9 mouse cellular contexts compared by ENCODE assay signal in the genomic region with DNA sequence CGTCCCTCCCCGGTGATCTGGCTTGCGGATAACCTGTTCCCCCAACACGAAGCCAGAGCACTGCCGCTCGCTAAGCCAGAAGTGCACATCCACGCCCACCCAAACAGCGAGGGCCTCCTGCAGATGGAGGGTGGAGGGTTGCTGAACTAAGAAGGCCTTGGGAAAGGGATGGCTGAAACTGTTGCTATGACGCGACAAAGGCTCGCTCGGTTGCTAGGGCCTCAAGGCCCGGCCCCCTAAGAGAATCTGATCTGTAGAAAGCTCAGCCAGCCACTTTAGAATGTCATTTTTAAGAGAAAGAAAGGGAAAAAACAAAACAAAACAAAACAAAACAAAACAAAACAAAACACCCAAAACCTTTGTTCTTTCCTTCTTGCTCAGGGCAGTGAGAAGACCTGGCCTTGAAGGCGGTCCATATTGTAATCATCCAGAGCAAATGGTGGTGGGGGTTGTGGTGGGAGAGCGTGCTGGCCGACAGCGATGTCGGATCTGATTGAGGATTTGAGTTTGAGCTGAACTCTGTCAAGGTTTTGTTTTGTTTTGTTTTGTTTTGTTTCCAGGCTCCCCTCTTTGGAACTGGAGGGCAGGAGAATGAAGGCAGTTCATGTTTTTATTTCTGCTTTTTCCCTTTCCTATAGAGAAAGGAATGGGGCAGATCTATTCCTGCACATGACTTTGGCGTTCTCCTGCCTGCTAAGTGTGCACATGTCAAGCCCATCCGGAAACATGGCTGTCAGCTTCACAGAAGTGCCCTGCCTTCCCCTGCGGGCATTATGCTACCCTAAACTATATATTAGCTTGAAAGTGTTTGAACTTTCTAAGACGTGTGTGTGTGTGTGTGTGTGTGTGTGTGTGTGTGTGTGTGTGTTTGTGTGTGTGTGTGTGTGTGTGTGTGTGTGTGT. TPM values are rescaled to one million over a fixed set of nuclear protein-coding genes. Genes with fewer than 3 reads are reported as not detected.
A peak's percentile ranks its signal among the peaks of the same experiment; 100 is the strongest.
DNase-seq lines count a peak whose midpoint lies in the region; ATAC-seq and TF ChIP-seq lines count a peak whose summit lies in the region.
"Had no signal": no experiment of that assay in that cellular context is flagged by ENCODE, and none has a peak within 500 bp of the region (broad histone marks: within the 10 kb centered on the region; RNA-seq: fewer than 3 reads in every experiment).

TSS of gene Ccdc81 (minus strand) at position 188 of the 902 bp plus-strand sequence.

- H3K27me3 ChIP-seq in kidney, adult 2 months (replicated peaks; ENCODE audit: control insufficient read depth, insufficient read depth, low read length) = no peaks in the 10 kb centered on the region
- no peaks in the 10 kb centered on the region for H3K27me3 ChIP-seq in embryonic facial prominence, embryonic 10.5 days (replicated peaks; ENCODE audit: low read depth, poor library complexity, severe bottlenecking)
- no peaks in the 10 kb centered on the region for H3K27me3 ChIP-seq in hindbrain, embryonic 16.5 days (replicated peaks; ENCODE audit: control insufficient read depth, insufficient read depth, low read length)
- H3K27me3 ChIP-seq in neural tube, embryonic 14.5 days (ENCODE audit: control insufficient read depth, insufficient read depth, low read length) = no peaks in the 10 kb centered on the region

- TF ChIP-seq POLR2A in kidney, adult 2 months (IDR thresholded peaks at IDR 0.05; ENCODE audit: low read depth, low read length) = no peak

- no peaks in the 10 kb centered on the region for H3K36me3 ChIP-seq in kidney, adult 2 months (ENCODE audit: control insufficient read depth, insufficient read depth, low read length)
- no peaks in the 10 kb centered on the region for H3K36me3 ChIP-seq in embryonic facial prominence, embryonic 10.5 days (replicated peaks)
- H3K36me3 ChIP-seq in hindbrain, embryonic 16.5 days (ENCODE audit: control insufficient read depth, insufficient read depth, low read length) = no peaks in the 10 kb centered on the region
- H3K36me3 ChIP-seq in neural tube, embryonic 14.5 days (ENCODE audit: control insufficient read depth, insufficient read depth, low read length) = no peaks in the 10 kb centered on the region

- H3K4me3 ChIP-seq in kidney, adult 2 months (ENCODE audit: insufficient read depth, low read depth, low read length) = no peak within 1 kb of the TSS
- H3K4me3 ChIP-seq in embryonic facial prominence, embryonic 10.5 days = peak within 1 kb of the TSS; percentile 25; the same call in 1 of the 2 replicates
- H3K4me3 ChIP-seq in hindbrain, embryonic 16.5 days (ENCODE audit: low read length) = no peak within 1 kb of the TSS
- no peak within 1 kb of the TSS for H3K4me3 ChIP-seq in neural tube, embryonic 14.5 days (ENCODE audit: low read depth, low read length)

- no peak for TF ChIP-seq CTCF in kidney, adult 2 months (conservative IDR thresholded peaks at IDR 0.05; ENCODE audit: insufficient read depth, insufficient read length, low read depth, low read length)

- no peak within 1 kb of the TSS for H3K9ac ChIP-seq in hindbrain, embryonic 16.5 days (ENCODE audit: low read depth, low read length)
- H3K9ac ChIP-seq in neural tube, embryonic 14.5 days (replicated peaks; ENCODE audit: low read depth, low read length) = no peak within 1 kb of the TSS

- no peaks in the 10 kb centered on the region for H3K4me1 ChIP-seq in kidney, adult 2 months (ENCODE audit: control insufficient read depth, insufficient read depth, low read length)
- H3K4me1 ChIP-seq in embryonic facial prominence, embryonic 10.5 days = peaks cover 18% of the 10 kb centered on the region
- peaks cover 5% of the 10 kb centered on the region for H3K4me1 ChIP-seq in hindbrain, embryonic 16.5 days (ENCODE audit: control insufficient read depth, insufficient read depth, low read depth, low read length)
- no peaks in the 10 kb centered on the region for H3K4me1 ChIP-seq in neural tube, embryonic 14.5 days (ENCODE audit: control insufficient read depth, insufficient read depth, low read length)

- DNase-seq in kidney, postnatal 10 days = peak; percentile 23
- no peak for DNase-seq in kidney, adult 2 months
- peak; percentile 59 for DNase-seq in embryonic facial prominence, embryonic 10.5 days (ENCODE audit: low spot score)
- DNase-seq in thymus, postnatal 0 days (ENCODE audit: low spot score) = no peak
- no peak for DNase-seq in layer of hippocampus, adult 11-12 months (ENCODE audit: low spot score)
- DNase-seq in spleen, postnatal 10 days (ENCODE audit: low spot score in 2 of 2) = no peak

- WGBS in kidney, adult 2 months = 41% methylated on average over 22 of the region's 22 CpGs
- 35% methylated on average over 22 of the region's 22 CpGs for WGBS in embryonic facial prominence, embryonic 10.5 days
- 29% methylated on average over 22 of the region's 22 CpGs for WGBS in hindbrain, embryonic 16.5 days
- 42% methylated on average over 22 of the region's 22 CpGs for WGBS in neural tube, embryonic 14.5 days

- no peak within 1 kb of the TSS for H3K27ac ChIP-seq in kidney, adult 2 months (ENCODE audit: insufficient read depth, low read depth, low read length)
- H3K27ac ChIP-seq in embryonic facial prominence, embryonic 10.5 days (replicated peaks) = no peak within 1 kb of the TSS
- H3K27ac ChIP-seq in hindbrain, embryonic 16.5 days (ENCODE audit: low read depth, low read length) = no peak within 1 kb of the TSS
- H3K27ac ChIP-seq in neural tube, embryonic 14.5 days (ENCODE audit: low read depth, low read length) = no peak within 1 kb of the TSS
- H3K27ac ChIP-seq: macrophage had no signal

- ATAC-seq in hindbrain, embryonic 16.5 days = peak; percentile 74
- peak; percentile 74; the same call in 1 of the 2 replicates for ATAC-seq in neural tube, embryonic 14.5 days (ENCODE audit: low read depth)

- H3K4me2 ChIP-seq in hindbrain, embryonic 16.5 days (ENCODE audit: low read length) = peak within 1 kb of the TSS; percentile 47
- no peak within 1 kb of the TSS for H3K4me2 ChIP-seq in neural tube, embryonic 14.5 days (ENCODE audit: low read depth, low read length)

- no peaks in the 10 kb centered on the region for H3K9me3 ChIP-seq in embryonic facial prominence, embryonic 10.5 days
- H3K9me3 ChIP-seq in hindbrain, embryonic 16.5 days (ENCODE audit: control insufficient read depth, low read length) = no peaks in the 10 kb centered on the region
- no peaks in the 10 kb centered on the region for H3K9me3 ChIP-seq in neural tube, embryonic 14.5 days (ENCODE audit: control insufficient read depth, low read length)

RNA-seq across cellular contexts. Expression of gene Ccdc81, which starts in this region (rescaled TPM):
- not detected in 2 replicates for polyA plus RNA-seq in kidney, adult 2 months (2012; rRNA removed)
- 0.10 and 0.31 TPM in 2 replicates for polyA plus RNA-seq in embryonic facial prominence, embryonic 10.5 days (2016; fragmentation: Nextera tagmentation; extraction: Ambion mirVana)
- polyA plus RNA-seq in hindbrain, embryonic 16.5 days (2015; fragmentation: Nextera tagmentation; extraction: Ambion mirVana) = 0.79 and 0.90 TPM in 2 replicates
- polyA plus RNA-seq in neural tube, embryonic 14.5 days (2014; fragmentation: Nextera tagmentation; extraction: Ambion mirVana) = 0.52 and 0.66 TPM in 2 replicates
- 0.09 TPM in 2 replicates for polyA plus RNA-seq in thymus, postnatal 0 days (2015; fragmentation: Nextera tagmentation; extraction: Ambion mirVana)
- polyA plus RNA-seq: macrophage had no signal

Comparison
In these comparisons a context has a peak if more than half of its experiments do, and no peak if none do; other contexts are left out.
1. Peak in DNase-seq and H3K4me3 ChIP-seq in embryonic facial prominence, embryonic 10.5 days; RNA of the gene not detected or under 1 TPM.
2. Peak in ATAC-seq and H3K4me2 ChIP-seq in hindbrain, embryonic 16.5 days; RNA of the gene not detected or under 1 TPM.
3. Peak in ATAC-seq in neural tube, embryonic 14.5 days; RNA of the gene not detected or under 1 TPM.